Mouse (Mus musculus) megakaryocyte, adult 5-6 weeks (primary cell): ENCODE measurements around the gene Casp14. TPM values are rescaled to one million over a fixed set of nuclear protein-coding genes. Genes with fewer than 3 reads are reported as not detected.
"Not testable (repeated sequence)": the region's sequence is repeated elsewhere in the genome, so short reads cannot be mapped to it uniquely, and the experiment has no call there.

Experiments
- ATAC-seq: 2 replicates; pipeline ENCODE4 v1.8.0; 2016; ENCODE audit warnings: mild to moderate bottlenecking, inconsistent platforms; ENCODE audit not compliant: poor library complexity, severe bottlenecking
- total RNA-seq, 2 experiments: library from RNA; stranded (forward) in 1 of 2; stranded (reverse) in 1 of 2; fragments of 153-499, 151-499 nt in 1 of 2; fragments of 221-1000, 200-1000 nt in 1 of 2; gene quantifications; 2 replicates each; pipeline versions ENCODE4 v1.2.3 to v1.2.4; 2015 to 2017

The Casp14 gene
- total RNA-seq, 2 experiments from 2014 or later: not detected

- no peak for ATAC-seq
Measured at GRCm38 (mm10) chr10:78686995-78687577, 31.0 kb downstream of the Casp14 start.

GRCm38 (mm10) chr10:78670121-78670520, 48.0 kb downstream of the Casp14 start:
- ATAC-seq: not testable (repeated sequence)

DNA sequence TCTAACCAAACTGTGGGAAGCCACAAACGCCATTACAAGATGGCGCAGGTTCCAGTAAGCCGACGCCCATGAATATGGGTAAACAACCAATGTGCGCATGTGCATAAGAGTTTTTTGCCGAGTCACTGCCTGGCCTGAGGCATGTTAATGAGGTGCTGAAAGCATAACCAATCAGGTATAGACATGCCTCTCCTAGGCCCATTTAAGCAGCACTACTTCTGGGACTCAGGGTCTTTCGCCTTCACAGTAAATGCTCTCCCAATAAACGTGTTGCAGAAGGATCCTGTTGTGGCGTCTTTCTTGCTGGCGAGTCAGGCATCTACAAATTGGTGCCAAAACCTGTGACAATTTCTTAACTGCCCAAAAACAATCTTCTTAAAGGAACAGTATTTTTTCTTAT, 51.4 kb downstream of the Casp14 start:
- not testable (repeated sequence) for ATAC-seq

DNA sequence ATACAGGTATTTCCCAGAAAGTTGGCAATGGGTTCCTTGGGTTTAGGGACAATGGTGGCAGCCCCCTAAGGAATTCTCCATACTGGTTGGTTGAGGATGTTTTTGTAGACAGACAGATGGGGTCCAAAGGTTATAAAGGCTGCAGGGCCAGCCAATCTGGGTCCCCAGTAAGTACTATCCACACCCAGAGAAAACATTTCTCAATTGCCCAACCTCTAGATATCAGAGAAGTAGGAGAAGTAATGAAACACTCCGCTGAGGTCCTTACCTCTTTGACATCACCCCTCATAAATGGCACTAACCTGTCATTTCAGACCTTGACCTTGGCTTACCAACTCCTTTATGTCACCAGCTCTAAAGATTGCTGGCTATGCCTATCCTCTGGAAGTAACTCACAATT, 53.5 kb downstream of the Casp14 start:
- no peak for ATAC-seq

Other genes with a start within 250 kb of the Casp14 start
- not detected in 2 replicates for gene Olfr1358, start 200.9 kb downstream of the Casp14 start, total RNA-seq (2015)
- not detected in 2 replicates for gene Olfr1358, start 200.9 kb downstream of the Casp14 start, total RNA-seq (2017)
- 16.3 and 19.8 TPM in 2 replicates for gene Ilvbl, start 143.9 kb downstream of the Casp14 start, total RNA-seq (2015)
- gene Ilvbl, start 143.9 kb downstream of the Casp14 start, total RNA-seq (2017): 8.4 and 8.6 TPM in 2 replicates
- 0.25 TPM in 1 of 2 replicates, not detected in the other for gene Syde1, start 126.3 kb downstream of the Casp14 start, total RNA-seq (2015)
- gene Syde1, start 126.3 kb downstream of the Casp14 start, total RNA-seq (2017): 0.15 and 0.37 TPM in 2 replicates
- gene Olfr1357, start 100.2 kb downstream of the Casp14 start, total RNA-seq (2015): not detected in 2 replicates
- not detected in 2 replicates for gene Olfr1357, start 100.2 kb downstream of the Casp14 start, total RNA-seq (2017)
- gene Ccdc105, start 34.8 kb upstream of the Casp14 start, total RNA-seq (2015): not detected in 2 replicates
- not detected in 2 replicates for gene Ccdc105, start 34.8 kb upstream of the Casp14 start, total RNA-seq (2017)
- not detected in 2 replicates for gene Slc1a6, start 62.2 kb upstream of the Casp14 start, total RNA-seq (2015)
- gene Slc1a6, start 62.2 kb upstream of the Casp14 start, total RNA-seq (2017): not detected in 2 replicates
- not detected in 2 replicates for gene Olfr1356, start 133.9 kb upstream of the Casp14 start, total RNA-seq (2015)
- gene Olfr1356, start 133.9 kb upstream of the Casp14 start, total RNA-seq (2017): 0.04 TPM in 1 of 2 replicates, not detected in the other
- not detected in 2 replicates for gene Olfr1355, start 157.2 kb upstream of the Casp14 start, total RNA-seq (2015)
- gene Olfr1355, start 157.2 kb upstream of the Casp14 start, total RNA-seq (2017): not detected in 2 replicates
- gene Olfr1354, start 194.9 kb upstream of the Casp14 start, total RNA-seq (2015): not detected in 2 replicates
- not detected in 2 replicates for gene Olfr1354, start 194.9 kb upstream of the Casp14 start, total RNA-seq (2017)
- not detected in 2 replicates for gene Olfr8, start 232.3 kb upstream of the Casp14 start, total RNA-seq (2015)
- gene Olfr8, start 232.3 kb upstream of the Casp14 start, total RNA-seq (2017): not detected in 2 replicates
- gene Olfr1353, start 245.0 kb upstream of the Casp14 start, total RNA-seq (2015): not detected in 2 replicates
- gene Olfr1353, start 245.0 kb upstream of the Casp14 start, total RNA-seq (2017): not detected in 2 replicates